Mouse (Mus musculus): ENCODE measurements around the gene Pnma1. TPM values are rescaled to one million over a fixed set of nuclear protein-coding genes. Genes with fewer than 3 reads are reported as not detected.

Pnma1 gene
- under 1 TPM in 2 of 4 experiments, not detected in 2; 0.11 TPM for total RNA-seq (2022)

DNA sequence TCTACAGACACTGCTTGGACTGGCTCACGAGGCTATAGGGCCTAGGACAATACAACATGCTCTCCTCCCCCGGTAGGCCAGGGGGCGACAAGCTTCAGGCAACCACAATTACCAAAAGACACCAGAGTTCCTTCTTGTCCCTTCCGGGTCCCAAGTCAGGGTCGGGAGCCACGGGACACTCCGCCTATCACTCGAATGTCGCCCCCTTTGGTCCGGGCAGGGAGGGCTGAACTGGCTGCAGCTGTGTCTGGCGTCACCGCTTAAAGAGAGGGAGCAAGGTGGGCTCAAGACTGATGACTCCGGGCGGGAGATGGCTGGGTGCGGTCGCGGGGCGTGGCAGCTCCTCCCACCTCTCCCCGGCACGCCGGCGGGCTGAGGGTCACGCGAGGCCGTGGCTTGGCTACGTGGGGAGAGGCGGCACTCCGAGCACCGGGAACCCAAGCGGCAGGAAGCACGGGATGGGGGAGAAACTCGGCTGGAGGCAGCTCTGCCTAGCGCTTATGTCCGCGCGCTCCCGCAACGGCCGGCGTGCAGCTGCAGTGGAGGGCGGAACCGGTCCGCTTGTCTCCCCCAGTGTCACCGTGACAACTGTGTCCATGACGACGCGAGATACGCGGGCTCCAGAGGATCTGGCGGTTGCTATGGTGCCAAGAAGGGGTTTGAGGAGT is at the start of gene Pnma1:
TSS of gene Pnma1 (minus strand) at position 536 of the 668 bp plus-strand sequence.
- peak; percentile 61 for DNase-seq (ENCODE audit: low spot score)

DNA sequence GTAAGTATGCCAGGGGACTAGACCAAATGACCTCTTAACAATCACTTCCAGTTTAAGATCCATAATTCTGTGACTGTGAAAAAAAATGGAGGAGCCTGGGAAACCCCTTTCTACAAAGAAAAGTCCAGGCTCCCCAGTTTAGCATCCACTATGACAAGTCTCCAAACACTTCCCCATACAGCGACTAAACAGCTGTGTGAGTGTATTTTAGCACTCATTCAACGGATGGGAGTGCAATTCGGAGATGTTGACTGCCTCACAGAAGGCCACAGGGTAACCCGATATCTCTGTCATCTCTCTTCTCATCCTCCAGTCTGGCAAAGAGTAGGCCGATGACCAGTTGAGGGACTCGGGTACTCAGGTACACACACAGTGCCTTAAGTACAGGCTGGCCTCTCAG is 46.9 kb upstream of the Pnma1 start:
- no peak for DNase-seq (ENCODE audit: low spot score)

DNA sequence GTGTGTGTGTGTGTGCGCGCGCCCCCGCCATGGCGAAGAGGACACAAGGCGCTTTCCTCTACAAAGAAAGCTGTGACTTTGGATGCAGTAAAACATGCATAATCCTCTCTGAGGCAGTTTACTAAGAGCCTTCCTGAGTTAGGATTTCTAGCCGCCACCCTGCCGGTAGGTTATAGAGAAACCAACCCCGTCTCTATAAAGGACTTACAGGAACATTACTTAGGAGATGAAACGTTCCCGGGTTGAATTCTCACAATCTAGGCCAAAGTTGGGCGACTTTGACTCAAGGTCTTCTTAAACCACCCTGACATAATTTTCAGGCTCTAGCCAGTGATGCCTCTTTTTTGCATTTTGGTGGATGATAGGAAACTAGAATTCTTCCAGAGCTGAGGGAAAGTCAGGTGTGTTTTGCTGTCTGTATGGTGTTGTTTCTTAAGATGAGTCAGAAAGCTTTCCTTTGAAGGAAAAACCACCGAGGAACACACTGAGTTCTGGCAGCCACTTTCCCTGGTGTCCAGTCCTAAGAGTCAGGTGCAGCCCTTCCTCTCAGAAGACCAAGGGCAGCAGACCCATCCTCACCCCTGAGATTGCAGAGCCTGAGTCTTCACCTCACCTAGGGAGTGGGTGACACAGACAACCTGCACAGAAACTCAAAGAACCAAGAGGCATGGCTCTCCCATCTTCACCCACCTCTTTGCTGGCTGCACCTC is 46.3 kb upstream of the Pnma1 start:
- no peak for DNase-seq (ENCODE audit: low spot score)

DNA sequence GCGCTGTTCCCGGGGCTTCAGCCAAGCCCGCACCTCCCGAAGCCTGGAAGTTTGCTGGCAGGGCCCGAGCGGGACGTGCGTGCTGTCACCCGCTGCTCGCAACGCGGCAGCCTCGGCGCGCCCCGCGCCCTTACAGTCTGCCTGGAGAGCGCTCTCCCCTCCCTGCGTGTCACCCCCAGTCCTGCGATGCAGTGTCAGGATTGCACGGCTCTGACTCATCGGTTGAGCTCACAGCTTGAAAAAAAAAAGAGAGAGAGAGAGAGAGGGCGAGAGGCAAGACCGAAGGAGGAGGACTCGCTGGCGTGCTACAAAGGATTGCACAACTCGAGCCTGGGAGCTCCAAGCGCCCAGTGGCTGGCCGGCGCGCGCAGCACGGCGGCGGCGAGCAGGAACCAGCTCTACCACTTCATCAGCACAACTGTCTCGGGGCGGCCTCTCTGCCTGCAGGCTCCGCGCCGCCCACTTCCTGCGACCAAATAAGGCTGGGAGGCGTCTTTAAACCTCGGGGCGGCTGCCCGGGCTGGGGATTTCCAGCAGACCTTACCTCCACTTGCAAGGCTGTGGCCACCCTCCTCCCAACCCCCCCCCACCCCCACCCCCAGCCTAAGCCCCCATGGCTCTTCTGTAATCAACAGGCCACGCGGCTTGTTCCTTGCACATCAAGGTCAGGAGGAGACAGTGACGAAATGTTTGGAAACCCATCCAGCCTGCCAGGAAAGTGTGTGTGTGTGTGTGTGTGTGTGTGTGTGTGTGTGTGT is 45.5 kb upstream of the Pnma1 start:
- DNase-seq (ENCODE audit: low spot score), result peak; percentile 92

DNA sequence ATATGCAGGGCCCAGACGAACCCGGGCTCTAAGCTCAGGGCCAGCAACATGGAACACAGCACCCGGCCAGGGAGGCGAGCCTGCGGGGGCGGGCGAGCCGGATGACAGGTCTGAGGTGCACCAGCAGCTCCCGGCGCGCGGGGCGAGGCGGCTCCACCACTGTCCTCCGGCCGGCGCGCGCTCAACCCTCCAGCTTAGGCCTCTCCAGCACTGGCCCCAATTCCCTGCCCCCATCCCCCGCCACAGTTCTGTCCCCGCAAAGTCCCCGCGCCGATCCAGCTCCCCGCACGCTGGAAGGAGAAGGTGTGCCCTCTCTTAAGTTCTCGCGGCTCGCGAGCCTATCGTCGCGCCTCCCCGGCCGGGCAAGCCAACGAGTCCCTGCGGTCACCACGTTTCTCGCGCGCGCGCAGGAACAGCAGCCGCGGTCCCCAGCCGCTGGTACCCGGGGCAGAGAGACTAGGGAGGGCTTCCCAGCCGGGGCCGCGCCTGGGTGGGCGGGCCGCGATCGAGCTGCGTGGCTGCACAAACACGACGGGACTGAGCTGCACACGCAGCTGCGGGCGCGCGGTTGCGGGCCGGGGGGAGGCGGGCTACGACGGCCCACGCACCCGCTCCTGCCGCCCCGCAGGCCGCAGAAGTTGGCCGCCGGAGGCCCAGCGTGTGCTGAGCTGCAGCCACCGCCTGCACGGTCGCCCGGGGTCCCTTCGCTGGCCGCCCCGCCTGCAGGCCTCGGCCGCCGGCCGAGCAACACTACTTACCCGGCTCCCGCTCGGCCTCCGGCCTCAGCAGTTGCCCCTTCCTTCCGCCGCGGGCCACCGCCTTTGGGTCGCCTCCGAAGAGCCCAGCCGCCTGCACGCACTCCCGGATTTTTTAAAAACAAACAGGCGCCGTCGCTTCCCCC is 44.7 kb upstream of the Pnma1 start:
- no peak for DNase-seq (ENCODE audit: low spot score)

DNA sequence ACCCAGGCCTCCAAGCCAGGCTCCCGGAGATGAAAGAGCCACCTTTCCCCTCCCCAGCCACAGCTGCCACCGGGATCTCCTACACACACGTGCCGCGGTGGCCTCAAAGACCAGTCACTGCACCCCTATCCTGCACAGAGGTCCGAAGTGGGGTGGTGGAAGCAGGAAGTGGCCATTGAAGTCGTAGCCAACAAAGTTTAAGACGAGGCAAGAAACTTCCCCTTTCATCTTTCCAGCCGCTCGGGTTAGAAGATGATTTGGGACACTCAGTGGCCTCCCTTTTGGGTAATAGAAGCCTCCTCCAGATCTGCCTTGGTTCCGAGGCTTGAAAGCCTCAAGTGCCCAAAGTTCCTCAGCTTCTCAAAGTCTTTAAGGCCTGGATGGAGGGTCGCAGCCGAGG is 44.0 kb upstream of the Pnma1 start:
- DNase-seq (ENCODE audit: low spot score), result no peak

DNA sequence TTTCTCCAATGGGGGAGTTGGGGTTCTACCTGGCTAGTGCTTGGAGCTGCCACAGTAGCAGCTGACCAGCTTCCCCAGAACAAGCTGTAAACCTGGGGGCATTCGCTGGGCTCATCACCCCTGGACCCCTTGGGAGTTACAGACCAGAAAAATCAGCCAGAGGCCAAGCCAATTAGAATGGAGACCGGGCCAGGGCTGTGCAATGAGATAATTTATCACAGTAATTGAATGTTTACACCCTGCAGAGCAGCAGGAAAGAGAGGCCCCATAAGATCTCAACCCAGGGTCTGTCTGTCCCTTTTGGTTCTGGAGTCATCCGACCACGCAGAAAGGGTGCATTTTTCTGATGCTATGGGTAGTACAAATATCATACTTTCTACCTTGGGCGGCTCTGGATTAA is 43.5 kb upstream of the Pnma1 start:
- no peak for DNase-seq (ENCODE audit: low spot score)

DNA sequence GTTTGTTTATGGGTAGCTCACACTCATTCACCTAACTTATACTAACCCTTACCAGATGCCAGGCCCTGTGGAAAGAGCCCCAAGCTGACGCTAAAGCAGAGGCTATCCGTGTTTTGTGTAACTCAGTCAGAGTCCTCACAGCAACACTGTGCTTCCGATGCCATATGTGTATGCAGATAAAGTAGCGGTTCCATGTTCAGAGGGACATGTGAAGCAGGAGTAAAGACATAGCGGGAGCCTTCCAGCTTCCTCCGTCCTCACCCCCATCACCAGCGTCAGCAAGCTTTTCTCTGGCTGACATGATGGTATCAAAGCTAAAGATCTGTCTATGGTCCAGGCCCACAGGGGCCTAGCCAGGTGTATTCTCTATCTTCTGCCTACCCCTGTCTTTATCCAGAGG is 42.9 kb upstream of the Pnma1 start:
- no peak for DNase-seq (ENCODE audit: low spot score)

DNA sequence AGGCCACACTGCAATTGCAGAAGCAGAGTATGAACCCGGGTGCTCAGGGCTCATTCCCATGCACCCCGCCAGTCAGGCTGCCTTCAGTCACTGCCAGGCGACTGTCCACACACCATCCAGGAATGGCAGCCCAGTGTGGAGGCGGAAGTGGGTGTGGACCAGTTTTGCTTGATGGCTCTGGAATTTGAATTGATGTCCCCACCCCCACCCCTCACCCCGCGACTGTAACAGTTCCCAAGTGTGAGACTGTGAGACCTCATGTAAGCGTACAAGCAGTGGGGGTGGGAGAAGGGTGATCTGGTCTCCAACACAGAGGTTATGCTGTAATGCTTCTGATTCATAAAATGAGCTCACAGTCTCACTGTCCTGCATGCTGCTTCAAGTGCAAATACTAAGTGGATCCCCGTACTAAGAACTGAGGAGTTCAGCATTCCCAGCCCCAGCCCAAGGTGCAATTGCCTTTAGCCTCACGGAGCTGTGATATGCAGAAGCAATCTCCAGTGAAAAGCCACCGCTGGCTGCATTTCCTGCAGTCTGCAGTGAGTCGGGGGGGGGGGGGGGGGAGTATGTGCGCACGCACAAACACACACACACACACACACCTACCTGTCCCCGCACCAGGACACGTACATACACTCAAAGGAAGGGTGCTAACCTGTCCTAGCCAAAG is 42.0 kb upstream of the Pnma1 start:
- DNase-seq (ENCODE audit: low spot score), result no peak

DNA sequence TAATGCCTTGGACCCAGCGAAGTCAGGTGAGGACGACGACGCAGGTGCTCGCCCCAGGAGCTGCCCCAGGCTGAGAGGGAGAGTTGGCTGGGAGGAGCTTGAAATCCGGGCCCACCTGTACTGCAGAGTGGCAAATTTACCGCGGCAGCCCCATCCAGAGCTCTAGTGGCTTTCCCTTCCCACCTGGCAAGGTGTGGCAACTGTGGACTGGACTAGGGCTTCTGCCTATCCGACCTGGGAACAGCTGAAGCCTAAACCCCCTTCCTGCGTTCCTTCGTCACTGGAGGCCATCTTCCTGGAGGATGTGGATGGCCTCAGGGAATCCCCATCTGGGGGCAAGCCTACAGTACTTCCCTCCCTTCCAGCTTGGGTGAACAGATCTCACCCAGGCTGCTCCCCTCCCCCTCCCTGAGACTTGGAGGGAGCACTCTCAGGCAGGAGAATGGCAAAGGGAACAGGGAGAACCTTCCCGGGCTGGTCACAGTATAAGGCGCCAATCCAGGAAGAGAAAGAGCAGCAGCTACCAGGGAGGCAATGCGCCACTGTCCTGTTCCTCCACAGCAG is 40.7 kb upstream of the Pnma1 start:
- no peak for DNase-seq (ENCODE audit: low spot score)

DNA sequence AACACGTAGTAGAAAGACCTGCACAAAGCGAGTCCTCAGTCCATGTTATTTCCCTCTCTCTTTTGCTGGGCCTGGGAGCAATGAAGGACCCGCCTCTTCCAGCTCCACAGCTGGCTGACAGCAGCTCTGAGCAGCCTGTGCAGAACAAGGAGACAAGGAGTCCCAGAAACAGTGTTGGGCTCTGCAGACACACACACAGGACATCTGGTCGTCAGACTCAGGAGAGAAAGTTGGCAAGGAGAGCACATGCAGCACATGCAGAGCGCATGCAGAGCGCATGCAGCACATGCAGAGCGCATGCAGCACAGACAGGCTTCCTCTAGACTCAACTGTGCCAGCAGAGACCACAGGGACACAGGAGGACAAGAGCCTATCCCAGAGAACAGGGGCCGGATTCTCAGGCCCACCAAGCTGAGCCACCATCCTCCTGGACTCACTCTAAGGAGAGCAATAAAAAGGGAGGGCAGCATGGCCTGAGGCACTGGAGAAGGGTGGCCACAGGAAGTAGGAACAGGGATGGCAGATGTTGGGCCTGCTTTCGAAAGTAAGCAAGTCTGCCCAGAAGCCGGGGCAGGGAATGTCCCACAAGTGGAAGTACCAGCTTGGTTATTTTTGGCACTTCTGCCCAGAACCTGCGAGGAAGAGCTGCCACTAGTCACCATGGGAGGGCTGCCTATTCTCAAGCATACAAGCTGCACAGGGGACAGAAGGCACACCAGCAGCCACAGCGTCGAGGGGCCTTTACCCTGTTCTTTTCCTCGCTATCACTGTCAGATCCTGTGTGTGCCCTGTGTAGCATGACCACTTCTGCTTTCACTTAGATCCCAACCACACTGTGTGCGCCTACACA is 39.7 kb upstream of the Pnma1 start:
- peak; percentile 59 for DNase-seq (ENCODE audit: low spot score)

DNA sequence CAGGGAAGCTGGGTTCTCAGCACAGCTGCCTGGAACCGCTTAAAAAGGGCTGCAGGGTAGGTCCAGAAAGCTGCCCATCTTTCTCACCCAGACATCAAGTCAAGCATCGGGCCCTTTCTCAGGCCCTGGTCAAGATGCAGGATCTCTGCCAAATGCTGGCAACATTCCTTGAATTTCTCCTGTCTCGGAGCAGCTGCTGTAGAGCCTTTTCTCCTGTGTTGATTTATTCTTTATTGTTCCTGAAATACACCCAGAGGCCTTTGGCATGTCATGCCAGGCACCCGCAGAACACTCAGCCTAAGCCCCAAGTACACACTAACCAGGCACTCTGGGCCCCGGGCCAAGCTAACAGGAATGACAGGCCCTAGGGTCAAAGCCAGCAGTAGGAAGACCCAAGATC is 38.7 kb upstream of the Pnma1 start:
- DNase-seq (ENCODE audit: low spot score), result no peak

DNA sequence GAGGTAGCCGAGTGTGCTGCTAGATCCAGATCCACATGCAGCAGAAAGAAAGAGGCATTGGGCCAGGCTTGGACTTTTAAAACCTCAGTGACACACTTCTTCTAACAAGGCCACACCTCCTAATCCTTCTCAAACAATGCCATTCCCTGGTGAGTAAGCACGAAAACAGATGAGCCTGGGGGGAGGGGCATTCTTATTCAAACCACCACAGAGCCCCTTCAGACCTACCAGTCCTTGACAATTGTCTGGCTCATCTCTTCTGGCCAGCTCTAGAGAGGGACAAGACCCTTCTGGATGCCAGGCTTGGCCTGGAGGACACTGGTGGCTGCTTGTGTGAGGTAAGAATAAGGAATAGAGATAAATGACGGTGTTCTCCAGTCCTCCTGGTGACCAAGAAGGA is 38.2 kb upstream of the Pnma1 start:
- no peak for DNase-seq (ENCODE audit: low spot score)

DNA sequence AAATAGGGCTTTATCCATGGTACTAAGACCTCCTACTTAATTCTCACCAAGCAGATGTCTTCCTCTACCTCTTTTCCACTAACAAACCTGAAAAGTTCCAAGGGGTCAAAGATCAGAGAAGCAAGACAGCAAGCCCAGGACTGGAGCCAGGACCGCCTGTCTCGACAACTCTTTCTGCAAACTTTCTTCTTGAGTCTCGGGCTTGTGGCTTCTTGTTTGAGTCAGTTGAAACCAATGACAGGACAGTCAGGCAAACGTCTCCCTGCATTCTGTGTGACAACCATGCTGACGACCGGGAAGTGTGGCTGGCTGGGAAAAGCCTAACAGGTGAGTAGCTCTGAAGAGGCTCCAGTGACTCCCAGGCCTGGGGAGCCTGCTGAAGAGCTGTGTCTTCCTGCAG is 37.3 kb upstream of the Pnma1 start:
- DNase-seq (ENCODE audit: low spot score), result no peak

DNA sequence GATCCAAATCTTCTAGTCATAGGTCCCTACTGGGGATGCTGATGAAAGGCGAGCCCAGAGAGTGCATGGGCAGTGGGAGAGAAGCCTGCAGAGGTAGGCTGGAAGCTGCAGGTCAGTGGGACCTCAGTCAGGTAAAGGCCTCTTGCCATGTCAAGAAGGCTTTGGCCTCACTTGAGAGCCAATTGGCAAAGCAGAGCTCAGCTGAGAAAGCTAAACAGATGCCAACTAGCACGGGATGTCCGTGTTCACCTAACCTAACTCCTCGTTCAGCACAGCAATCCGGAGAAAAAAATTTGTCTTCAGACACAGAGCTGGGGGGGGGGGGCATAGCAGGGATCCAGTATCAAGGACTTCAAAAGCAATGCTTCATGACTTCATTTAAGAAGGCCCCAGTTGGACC is 36.7 kb upstream of the Pnma1 start:
- no peak for DNase-seq (ENCODE audit: low spot score)

DNA sequence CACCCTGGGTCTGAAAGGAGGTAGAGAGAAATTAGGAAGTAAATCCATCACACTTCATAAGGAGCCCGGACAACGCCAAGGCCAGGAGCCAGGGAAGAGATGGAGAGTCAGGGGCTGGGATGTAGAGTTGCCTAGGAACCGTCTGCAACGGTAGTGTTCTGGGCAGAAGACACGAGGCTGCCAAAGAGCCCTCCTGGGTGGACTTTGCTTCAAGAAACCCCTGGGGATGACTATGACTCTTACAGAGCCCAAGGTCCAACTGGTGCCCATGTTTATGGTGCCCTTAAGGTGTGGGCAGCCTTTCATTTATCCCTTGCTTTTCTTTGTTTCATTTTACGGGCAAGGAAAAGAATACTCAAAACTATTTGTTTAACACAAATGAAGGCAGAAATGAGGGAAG is 33.7 kb upstream of the Pnma1 start:
- no peak for DNase-seq (ENCODE audit: low spot score)

DNA sequence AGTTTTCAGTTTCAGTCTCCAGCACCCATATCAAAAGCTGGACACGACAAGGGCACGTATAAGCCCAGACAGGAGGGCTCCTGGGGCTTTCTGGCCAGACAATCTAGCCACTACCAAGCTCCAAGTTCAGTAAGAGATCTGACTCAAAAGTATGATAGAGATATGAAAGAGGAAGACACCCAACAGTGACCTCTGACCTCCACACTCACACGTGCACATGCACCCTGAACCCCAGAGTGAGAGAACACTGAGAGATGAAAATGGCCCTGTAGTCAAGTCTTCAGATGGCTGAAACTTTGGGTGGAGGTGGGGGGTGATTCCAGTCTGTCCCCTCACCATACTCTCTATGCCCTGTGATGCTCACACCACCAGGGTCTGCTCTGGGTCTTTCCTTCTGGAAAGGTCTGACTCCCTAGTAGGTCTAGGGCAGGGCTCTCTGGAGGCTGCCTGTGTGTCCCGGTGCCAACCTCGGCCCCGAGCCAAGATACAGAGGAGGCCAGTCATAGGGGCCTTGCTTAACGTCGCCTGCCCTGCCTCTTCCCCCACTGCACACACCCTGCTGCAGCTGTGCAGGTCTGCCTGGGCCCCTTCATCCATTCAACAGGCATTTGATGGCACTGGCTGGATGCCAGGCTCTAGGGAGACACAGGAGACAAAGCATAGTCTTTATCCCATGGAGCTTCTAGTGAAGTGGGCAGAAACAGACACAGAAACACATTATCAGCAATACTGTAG is 32.6 kb upstream of the Pnma1 start:
- peak; percentile 67 for DNase-seq (ENCODE audit: low spot score)

DNA sequence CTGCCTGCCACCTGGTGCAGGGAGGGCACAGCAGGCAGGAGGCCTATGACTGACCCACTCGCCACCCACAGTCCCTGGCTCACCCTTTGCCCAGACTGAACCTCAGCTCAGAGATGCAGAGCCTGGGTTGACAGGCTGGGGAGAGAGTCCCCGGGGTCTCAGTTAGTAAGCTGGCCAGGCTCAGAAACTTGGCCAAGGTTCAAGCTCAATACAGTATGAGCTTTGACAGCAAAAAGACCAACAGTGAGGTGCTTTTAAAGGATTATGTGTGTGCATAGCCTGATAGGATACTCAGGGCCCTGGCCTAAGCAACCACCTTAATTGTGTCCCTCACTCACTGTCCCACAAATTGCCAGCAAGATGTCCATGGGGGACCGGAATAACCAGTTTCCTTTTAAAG is 31.8 kb upstream of the Pnma1 start:
- no peak for DNase-seq (ENCODE audit: low spot score)
